Mouse (Mus musculus): ENCODE results near the gene Dchs1.

GRCm38 (mm10) chr7:105703816-105704215 lies 83.6 kb downstream of the Dchs1 start:
- TF ChIP-seq CTCF (IDR thresholded peaks at IDR 0.05; ENCODE audit: low read depth, low read length) = no peak
- TF ChIP-seq POLR2A (IDR thresholded peaks at IDR 0.05; ENCODE audit: extremely low read depth, insufficient read depth, low read length) = no peak

All from liver, adult 2 months (tissue).